ENCODE assay signal across 23 mouse cellular contexts in the genomic region with DNA sequence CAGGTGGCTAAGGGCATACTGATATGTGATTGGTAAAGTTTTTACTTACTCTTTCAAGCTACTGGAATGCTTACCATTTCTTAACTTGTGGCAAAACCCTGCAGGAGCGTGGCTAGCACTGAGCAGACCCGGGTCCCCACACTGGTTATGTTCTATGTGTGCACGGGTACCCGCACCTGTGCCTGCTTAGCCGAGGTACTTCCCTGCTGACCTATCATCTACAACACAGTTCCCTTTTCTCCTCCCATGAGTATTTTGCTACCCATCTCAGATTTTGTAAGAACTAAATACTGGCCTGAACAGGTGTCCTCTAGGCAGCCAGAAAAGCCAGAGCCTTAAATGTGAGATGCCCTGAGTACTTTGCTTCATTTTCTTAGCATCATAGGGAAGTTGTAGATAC.
DNase-seq lines count a peak whose midpoint lies in the region; ATAC-seq and TF ChIP-seq lines count a peak whose summit lies in the region.
"Had no signal": no experiment of that assay in that cellular context is flagged by ENCODE, and none has a peak within 500 bp of the region (broad histone marks: within the 10 kb centered on the region; RNA-seq: fewer than 3 reads in every experiment).

No protein-coding gene starts in this region.

- H3K9me3 ChIP-seq in neural tube, embryonic 11.5 days (ENCODE audit: control insufficient read depth, low read length) = no peaks in the 10 kb centered on the region
- H3K9me3 ChIP-seq in neural tube, embryonic 15.5 days (replicated peaks) = no peaks in the 10 kb centered on the region
- no peaks in the 10 kb centered on the region for H3K9me3 ChIP-seq in CH12.LX (replicated peaks; ENCODE audit: low read length)

- no peak overlapping the region for H3K4me3 ChIP-seq in neural tube, embryonic 11.5 days (ENCODE audit: low read depth, low read length)
- H3K4me3 ChIP-seq in neural tube, embryonic 15.5 days (replicated peaks) = no peak overlapping the region
- H3K4me3 ChIP-seq in CH12.LX (replicated peaks in 1 of 3; ENCODE audit: low read depth in 2 of 3, low read length in 2 of 3, poor library complexity in 1 of 3) = no peak overlapping the region
- no peak overlapping the region for H3K4me3 ChIP-seq in embryonic fibroblast, embryonic 13.5 days (ENCODE audit: insufficient read depth, low read length)

- dilution Hi-C loops in CH12.LX (cut with MboI; ENCODE audit: extremely low pct_ligation_motif_present, extremely low pct_unique_long_range_greater_than_20kb, low sequenced_read_pairs) = no loop called here

- ATAC-seq in neural tube, embryonic 11.5 days (ENCODE audit: insufficient read depth, low FRiP score, low TSS enrichment) = peak; percentile 4; the same call in 1 of the 2 replicates
- no peak for ATAC-seq in neural tube, embryonic 15.5 days (ENCODE audit: low FRiP score)
- ATAC-seq: activated CD4-positive, CD25-positive, alpha-beta regulatory T cell, adult 4 months; CD4-positive, CD25-positive, alpha-beta regulatory T cell, adult 4 months; Patski had no signal

- H3K4me2 ChIP-seq in neural tube, embryonic 11.5 days (ENCODE audit: low read depth) = no peak overlapping the region
- no peak overlapping the region for H3K4me2 ChIP-seq in neural tube, embryonic 15.5 days
- H3K4me2 ChIP-seq in CH12.LX (ENCODE audit: insufficient read depth, low read depth, poor library complexity, severe bottlenecking) = no peak overlapping the region

- TF ChIP-seq POLR2A in CH12.LX (IDR thresholded peaks at IDR 0.05; ENCODE audit: low read depth, low read length) = no peak
- no peak for TF ChIP-seq POLR2A in embryonic fibroblast, embryonic 13.5 days (IDR thresholded peaks at IDR 0.05; ENCODE audit: low read depth, low read length)

- no peaks in the 10 kb centered on the region for H3K36me3 ChIP-seq in neural tube, embryonic 11.5 days (ENCODE audit: control insufficient read depth, insufficient read depth, low read length)
- no peaks in the 10 kb centered on the region for H3K36me3 ChIP-seq in neural tube, embryonic 15.5 days
- no peaks in the 10 kb centered on the region for H3K36me3 ChIP-seq in CH12.LX (replicated peaks in 1 of 2; ENCODE audit: control insufficient read depth in 1 of 2, insufficient read depth in 1 of 2, low read length in 1 of 2)
- H3K36me3 ChIP-seq: G1E had no signal

- H3K79me2 ChIP-seq in CH12.LX (replicated peaks; ENCODE audit: control insufficient read depth, extremely low read depth, insufficient read depth, poor library complexity, severe bottlenecking) = no peaks in the 10 kb centered on the region

- no peak for TF ChIP-seq RAD21 in CH12.LX (IDR thresholded peaks at IDR 0.05; ENCODE audit: low read depth, low read length)

- H3K4me1 ChIP-seq in neural tube, embryonic 11.5 days (ENCODE audit: control insufficient read depth, insufficient read depth, low read length) = no peaks in the 10 kb centered on the region
- peaks cover 10% of the 10 kb centered on the region; the same call in 1 of the 2 replicates for H3K4me1 ChIP-seq in neural tube, embryonic 15.5 days
- H3K4me1 ChIP-seq in CH12.LX (ENCODE audit: control insufficient read depth in 1 of 2, insufficient read depth in 2 of 2) = peaks cover 22 to 96% of the 10 kb centered on the region in 2 experiments
- H3K4me1 ChIP-seq in embryonic fibroblast, embryonic 13.5 days (ENCODE audit: control insufficient read depth, insufficient read depth, low read length) = peaks cover 26% of the 10 kb centered on the region

- in situ Hi-C loops in CH12.LX (cut with MboI; ENCODE audit: low pct_ligation_motif_present, low pct_unique_long_range_greater_than_20kb, low sequenced_read_pairs) = no loop called here

- peak; percentile 78 for TF ChIP-seq EP300 in CH12.LX (IDR thresholded peaks at IDR 0.05; ENCODE audit: low read length)

- H3K27me3 ChIP-seq in neural tube, embryonic 11.5 days (ENCODE audit: control insufficient read depth, insufficient read depth, low read length) = no peaks in the 10 kb centered on the region
- H3K27me3 ChIP-seq in neural tube, embryonic 15.5 days (replicated peaks) = no peaks in the 10 kb centered on the region
- no peaks in the 10 kb centered on the region for H3K27me3 ChIP-seq in CH12.LX (replicated peaks)
- H3K27me3 ChIP-seq: Patski had no signal

- no peak for TF ChIP-seq CTCF in CH12.LX (conservative IDR thresholded peaks at IDR 0.05 in 1 of 2, IDR thresholded peaks at IDR 0.05 in 1 of 2; ENCODE audit: low read depth in 2 of 2, low read length in 2 of 2)
- no peak for TF ChIP-seq CTCF in embryonic fibroblast, embryonic 13.5 days (IDR thresholded peaks at IDR 0.05; ENCODE audit: borderline replicate concordance, insufficient read depth, low read length)

- no peak overlapping the region for H3K27ac ChIP-seq in neural tube, embryonic 11.5 days (ENCODE audit: low read depth, low read length)
- H3K27ac ChIP-seq in neural tube, embryonic 15.5 days (replicated peaks) = no peak overlapping the region
- H3K27ac ChIP-seq in CH12.LX (ENCODE audit: insufficient read depth, low read depth) = peak overlapping the region; percentile 25; the same call in 1 of the 2 replicates
- peak overlapping the region; percentile 99 for H3K27ac ChIP-seq in embryonic fibroblast, embryonic 13.5 days (ENCODE audit: insufficient read depth, low read length)

- WGBS in neural tube, embryonic 11.5 days = 92% methylated on average over 5 of the region's 5 CpGs
- 96% methylated on average over 5 of the region's 5 CpGs for WGBS in neural tube, embryonic 15.5 days

- no peak for DNase-seq in neural tube, embryonic 11.5 days (ENCODE audit: low spot score)
- DNase-seq in A20 (ENCODE audit: low read depth, low spot score) (peak; percentile 55), CH12.LX (ENCODE audit: extremely low read depth) (peak; percentile 54)
- DNase-seq in left cerebral cortex, adult 18-20 months (ENCODE audit: low spot score in 2 of 2) = no peak
- no peak for DNase-seq in heart, adult 8-10 months (ENCODE audit: low spot score)
- DNase-seq in testis, postnatal 10 days (ENCODE audit: low spot score) = no peak
- DNase-seq: adrenal gland, adult 2 months; adrenal gland, adult 8-10 months; adrenal gland, postnatal 10 days; adrenal gland, postnatal 14 days; adrenal gland, postnatal 25 days; adrenal gland, postnatal 36 days; B cell, adult 2 months; cerebellum, adult 11 months; cerebellum, adult 11-12 months; cerebellum, adult 18-20 months; cerebellum, adult 2 months had no signal

- no peak overlapping the region for H3K9ac ChIP-seq in neural tube, embryonic 11.5 days (ENCODE audit: low read length)
- H3K9ac ChIP-seq in neural tube, embryonic 15.5 days (replicated peaks) = no peak overlapping the region
- no peak overlapping the region for H3K9ac ChIP-seq in CH12.LX (ENCODE audit: insufficient read depth, low read depth)

TF ChIP-seq in CH12.LX, 34 proteins besides CTCF, POLR2A, EP300 and RAD21:
- TF ChIP-seq IRF4 (IDR thresholded peaks at IDR 0.05; ENCODE audit: low read depth, low read length) = peak; percentile 70
- peak; percentile 38; the same call in 1 of the 2 replicates for TF ChIP-seq MEF2A (IDR thresholded peaks at IDR 0.05; ENCODE audit: borderline replicate concordance, low read depth, low read length)
- TF ChIP-seq SIN3A (IDR thresholded peaks at IDR 0.05; ENCODE audit: low read length) = no peak
- no peak for TF ChIP-seq ELF1 (IDR thresholded peaks at IDR 0.05; ENCODE audit: low read depth, low read length)
- no peak for TF ChIP-seq JUN (IDR thresholded peaks at IDR 0.05; ENCODE audit: insufficient read depth, low read depth, low read length)
- peak; percentile 80 for TF ChIP-seq BHLHE40 (IDR thresholded peaks at IDR 0.05; ENCODE audit: low read depth, low read length)
- peak; percentile 65 for TF ChIP-seq ETS1 (conservative IDR thresholded peaks at IDR 0.05; ENCODE audit: low read depth, low read length)
- TF ChIP-seq TCF12 (IDR thresholded peaks at IDR 0.05; ENCODE audit: low read depth, low read length) = peak; percentile 74; the same call in 1 of the 2 replicates

Comparison
In these comparisons a context has a peak if more than half of its experiments do, and no peak if none do; other contexts are left out.
1. DNase-seq: peak in A20 (single experiment) and CH12.LX (single experiment); none in neural tube, embryonic 11.5 days (single experiment), left cerebral cortex, adult 18-20 months (0 of 2), heart, adult 8-10 months (single experiment) and testis, postnatal 10 days (single experiment).
2. H3K27ac ChIP-seq: peak in CH12.LX (single experiment) and embryonic fibroblast, embryonic 13.5 days (single experiment); none in neural tube, embryonic 11.5 days (single experiment) and neural tube, embryonic 15.5 days (single experiment).